In genomic region chr10:92652399-92652920, GRCm38 (mm10) we compare ENCODE assay signal across 9 mouse cellular contexts.
A peak's percentile ranks its signal among the peaks of the same experiment; 100 is the strongest.
DNase-seq lines count a peak whose midpoint lies in the region; ATAC-seq lines count a peak whose summit lies in the region.
"Had no signal": no experiment of that assay in that cellular context is flagged by ENCODE, and none has a peak within 500 bp of the region (broad histone marks: within the 10 kb centered on the region; RNA-seq: fewer than 3 reads in every experiment).

No protein-coding gene starts in this region.

- H3K4me2 ChIP-seq in forebrain, embryonic 14.5 days (ENCODE audit: low read length) = no peak overlapping the region
- H3K4me2 ChIP-seq in neural tube, embryonic 11.5 days (ENCODE audit: low read depth) = no peak overlapping the region
- H3K4me2 ChIP-seq: heart, embryonic 12.5 days had no signal

- no peak overlapping the region for H3K9ac ChIP-seq in forebrain, embryonic 14.5 days (ENCODE audit: low read length)
- H3K9ac ChIP-seq in neural tube, embryonic 11.5 days (ENCODE audit: low read length) = no peak overlapping the region
- H3K9ac ChIP-seq: heart, embryonic 12.5 days had no signal

- DNase-seq in kidney, postnatal 4 days = peak; percentile 5 to 10
- DNase-seq in kidney, adult 8-10 months = no peak
- DNase-seq in adipocyte (ENCODE audit: low spot score) = peak; percentile 6
- DNase-seq in forebrain, embryonic 14.5 days (ENCODE audit: low spot score) = peak; percentile 79
- DNase-seq in neural tube, embryonic 11.5 days (ENCODE audit: low spot score) = peak; percentile 28
- DNase-seq in adrenal gland, adult 2 months = no peak
- no peak for DNase-seq in cerebellum, postnatal 36 days
- DNase-seq: kidney, adult 18-20 months had no signal

- ATAC-seq in forebrain, embryonic 14.5 days = no peak
- ATAC-seq in neural tube, embryonic 11.5 days (ENCODE audit: insufficient read depth, low FRiP score, low TSS enrichment) = no peak

- H3K4me3 ChIP-seq in forebrain, embryonic 14.5 days (ENCODE audit: low read depth, low read length) = no peak overlapping the region
- no peak overlapping the region for H3K4me3 ChIP-seq in neural tube, embryonic 11.5 days (ENCODE audit: low read depth, low read length)
- H3K4me3 ChIP-seq: heart, embryonic 12.5 days had no signal

- 11% methylated on average over 3 of the region's 3 CpGs for WGBS in forebrain, embryonic 14.5 days
- WGBS in neural tube, embryonic 11.5 days = 51% methylated on average over 3 of the region's 3 CpGs

- H3K27ac ChIP-seq in forebrain, embryonic 14.5 days (ENCODE audit: low read depth, low read length) = peak overlapping the region; percentile 15; the same call in 1 of the 2 replicates
- no peak overlapping the region for H3K27ac ChIP-seq in neural tube, embryonic 11.5 days (ENCODE audit: low read depth, low read length)

- H3K27me3 ChIP-seq in forebrain, embryonic 14.5 days (replicated peaks; ENCODE audit: control insufficient read depth, insufficient read depth, low read length) = no peaks in the 10 kb centered on the region
- no peaks in the 10 kb centered on the region for H3K27me3 ChIP-seq in neural tube, embryonic 11.5 days (ENCODE audit: control insufficient read depth, insufficient read depth, low read length)
- H3K27me3 ChIP-seq: heart, embryonic 12.5 days had no signal

- H3K36me3 ChIP-seq in forebrain, embryonic 14.5 days (ENCODE audit: control insufficient read depth, insufficient read depth, low read length) = no peaks in the 10 kb centered on the region
- no peaks in the 10 kb centered on the region for H3K36me3 ChIP-seq in neural tube, embryonic 11.5 days (ENCODE audit: control insufficient read depth, insufficient read depth, low read length)
- H3K36me3 ChIP-seq: heart, embryonic 12.5 days had no signal

- no peaks in the 10 kb centered on the region for H3K9me3 ChIP-seq in forebrain, embryonic 14.5 days (replicated peaks; ENCODE audit: control insufficient read depth, low read length)
- no peaks in the 10 kb centered on the region for H3K9me3 ChIP-seq in neural tube, embryonic 11.5 days (ENCODE audit: control insufficient read depth, low read length)
- H3K9me3 ChIP-seq: heart, embryonic 12.5 days had no signal

- peaks cover 4% of the 10 kb centered on the region; the same call in 1 of the 2 replicates for H3K4me1 ChIP-seq in forebrain, embryonic 14.5 days (ENCODE audit: control insufficient read depth, insufficient read depth, low read length)
- no peaks in the 10 kb centered on the region for H3K4me1 ChIP-seq in neural tube, embryonic 11.5 days (ENCODE audit: control insufficient read depth, insufficient read depth, low read length)
- H3K4me1 ChIP-seq: heart, embryonic 12.5 days had no signal

Comparison
In these comparisons a context has a peak if more than half of its experiments do, and no peak if none do; other contexts are left out.
1. DNase-seq: peak in kidney, postnatal 4 days (2 of 2), adipocyte (single experiment), forebrain, embryonic 14.5 days (single experiment) and neural tube, embryonic 11.5 days (single experiment); none in kidney, adult 8-10 months (0 of 2), adrenal gland, adult 2 months (single experiment) and cerebellum, postnatal 36 days (0 of 2).